Mouse (Mus musculus): ENCODE data around the gene Cygb. TPM values are rescaled to one million over a fixed set of nuclear protein-coding genes. Genes with fewer than 3 reads are reported as not detected.

Cygb gene
- polyA plus RNA-seq, 1 experiment from 2014 or later: 29.3 TPM

- H3K9me3 ChIP-seq (replicated peaks; ENCODE audit: control insufficient read depth, low read length, poor library complexity, severe bottlenecking): no peaks in the 10 kb centered on the region
- peaks cover 5% of the 10 kb centered on the region; the same call in 1 of the 2 replicates for H3K4me1 ChIP-seq (ENCODE audit: control insufficient read depth, insufficient read depth, low read length)
- peak overlapping the region; percentile 48 for H3K4me3 ChIP-seq (ENCODE audit: low read depth, low read length)
- H3K27ac ChIP-seq (ENCODE audit: low read length): no peak overlapping the region
- no peak for ATAC-seq
- H3K36me3 ChIP-seq (ENCODE audit: control insufficient read depth, insufficient read depth, low read length): no peaks in the 10 kb centered on the region
- WGBS: 16% methylated on average over 32 of the region's 42 CpGs
- peak overlapping the region; percentile 78 for H3K4me2 ChIP-seq (ENCODE audit: low read length)
- peaks cover 24% of the 10 kb centered on the region for H3K27me3 ChIP-seq (ENCODE audit: control insufficient read depth, insufficient read depth, low read depth, low read length)
- H3K9ac ChIP-seq (ENCODE audit: low read depth, low read length): peak overlapping the region; percentile 56
These were observed 29.8 kb downstream of the Cygb start for GRCm38 (mm10) chr11:116624131-116624832.

- Histone ChIP-seq H3K4me3 (ENCODE audit: low read depth, low read length) (peak overlapping the region; percentile 48), H3K9ac (ENCODE audit: low read depth, low read length) (peak overlapping the region; percentile 56), H3K27me3 (ENCODE audit: control insufficient read depth, insufficient read depth, low read depth, low read length) (peaks cover 24% of the 10 kb centered on the region), H3K9me3 (replicated peaks; ENCODE audit: control insufficient read depth, low read length, poor library complexity, severe bottlenecking) (no peaks in the 10 kb centered on the region), H3K27ac (ENCODE audit: low read length) (no peak overlapping the region), H3K4me1 (ENCODE audit: control insufficient read depth, insufficient read depth, low read length) (peaks cover 5% of the 10 kb centered on the region; the same call in 1 of the 2 replicates), H3K4me2 (ENCODE audit: low read length) (peak overlapping the region; percentile 78), H3K36me3 (ENCODE audit: control insufficient read depth, insufficient read depth, low read length) (no peaks in the 10 kb centered on the region)
- 7% methylated on average over 40 of the region's 40 CpGs for WGBS
- no peak for ATAC-seq
These were observed 30.6 kb downstream of the Cygb start for GRCm38 (mm10) chr11:116623281-116624124.

- Histone ChIP-seq H3K4me2 (ENCODE audit: low read length) (no peak overlapping the region), H3K4me3 (ENCODE audit: low read depth, low read length) (no peak overlapping the region), H3K9me3 (replicated peaks; ENCODE audit: control insufficient read depth, low read length, poor library complexity, severe bottlenecking) (no peaks in the 10 kb centered on the region), H3K36me3 (ENCODE audit: control insufficient read depth, insufficient read depth, low read length) (no peaks in the 10 kb centered on the region), H3K27me3 (ENCODE audit: control insufficient read depth, insufficient read depth, low read depth, low read length) (peaks cover 24% of the 10 kb centered on the region), H3K27ac (ENCODE audit: low read length) (no peak overlapping the region), H3K9ac (ENCODE audit: low read depth, low read length) (no peak overlapping the region), H3K4me1 (ENCODE audit: control insufficient read depth, insufficient read depth, low read length) (peaks cover 5% of the 10 kb centered on the region; the same call in 1 of the 2 replicates)
- no peak; the same call in 1 of the 2 replicates for ATAC-seq
- WGBS: 52% methylated on average over 6 of the region's 6 CpGs
These were observed 32.8 kb downstream of the Cygb start for GRCm38 (mm10) chr11:116621258-116621704.

- WGBS: 79% methylated on average over 10 of the region's 10 CpGs
- Histone ChIP-seq H3K9me3 (replicated peaks; ENCODE audit: control insufficient read depth, low read length, poor library complexity, severe bottlenecking) (no peaks in the 10 kb centered on the region), H3K9ac (ENCODE audit: low read depth, low read length) (no peak overlapping the region), H3K4me2 (ENCODE audit: low read length) (no peak overlapping the region), H3K4me3 (ENCODE audit: low read depth, low read length) (no peak overlapping the region), H3K27ac (ENCODE audit: low read length) (no peak overlapping the region), H3K36me3 (ENCODE audit: control insufficient read depth, insufficient read depth, low read length) (no peaks in the 10 kb centered on the region), H3K27me3 (ENCODE audit: control insufficient read depth, insufficient read depth, low read depth, low read length) (peaks cover 24% of the 10 kb centered on the region), H3K4me1 (ENCODE audit: control insufficient read depth, insufficient read depth, low read length) (peaks cover 5% of the 10 kb centered on the region; the same call in 1 of the 2 replicates)
- no peak for ATAC-seq
These were observed 33.4 kb downstream of the Cygb start for GRCm38 (mm10) chr11:116620559-116621253.

- ATAC-seq: no peak
- Histone ChIP-seq H3K27me3 (ENCODE audit: control insufficient read depth, insufficient read depth, low read depth, low read length) (peaks cover 20% of the 10 kb centered on the region), H3K4me1 (ENCODE audit: control insufficient read depth, insufficient read depth, low read length) (peaks cover 5% of the 10 kb centered on the region; the same call in 1 of the 2 replicates), H3K36me3 (ENCODE audit: control insufficient read depth, insufficient read depth, low read length) (no peaks in the 10 kb centered on the region), H3K4me2 (ENCODE audit: low read length) (no peak overlapping the region), H3K9ac (ENCODE audit: low read depth, low read length) (no peak overlapping the region), H3K4me3 (ENCODE audit: low read depth, low read length) (no peak overlapping the region), H3K9me3 (replicated peaks; ENCODE audit: control insufficient read depth, low read length, poor library complexity, severe bottlenecking) (no peaks in the 10 kb centered on the region), H3K27ac (ENCODE audit: low read length) (no peak overlapping the region)
- 37% methylated on average over 9 of the region's 9 CpGs for WGBS
These were observed 34.0 kb downstream of the Cygb start for GRCm38 (mm10) chr11:116620073-116620472.

- Histone ChIP-seq H3K4me2 (ENCODE audit: low read length) (no peak overlapping the region), H3K4me3 (ENCODE audit: low read depth, low read length) (no peak overlapping the region), H3K27ac (ENCODE audit: low read length) (no peak overlapping the region), H3K27me3 (ENCODE audit: control insufficient read depth, insufficient read depth, low read depth, low read length) (peaks cover 15% of the 10 kb centered on the region), H3K4me1 (ENCODE audit: control insufficient read depth, insufficient read depth, low read length) (peaks cover 2% of the 10 kb centered on the region; the same call in 1 of the 2 replicates), H3K36me3 (ENCODE audit: control insufficient read depth, insufficient read depth, low read length) (no peaks in the 10 kb centered on the region), H3K9me3 (replicated peaks; ENCODE audit: control insufficient read depth, low read length, poor library complexity, severe bottlenecking) (no peaks in the 10 kb centered on the region), H3K9ac (ENCODE audit: low read depth, low read length) (no peak overlapping the region)
- 76% methylated on average over 8 of the region's 8 CpGs for WGBS
- no peak for ATAC-seq
These were observed 34.6 kb downstream of the Cygb start for GRCm38 (mm10) chr11:116619561-116619960.

GRCm38 (mm10) chr11:116619156-116619555 lies 35.0 kb downstream of the Cygb start:
- H3K9me3 ChIP-seq (replicated peaks; ENCODE audit: control insufficient read depth, low read length, poor library complexity, severe bottlenecking): no peaks in the 10 kb centered on the region
- no peak overlapping the region for H3K4me2 ChIP-seq (ENCODE audit: low read length)
- H3K27me3 ChIP-seq (ENCODE audit: control insufficient read depth, insufficient read depth, low read depth, low read length): peaks cover 12% of the 10 kb centered on the region
- H3K4me1 ChIP-seq (ENCODE audit: control insufficient read depth, insufficient read depth, low read length): no peaks in the 10 kb centered on the region
- no peak overlapping the region for H3K4me3 ChIP-seq (ENCODE audit: low read depth, low read length)
- H3K36me3 ChIP-seq (ENCODE audit: control insufficient read depth, insufficient read depth, low read length): no peaks in the 10 kb centered on the region
- H3K9ac ChIP-seq (ENCODE audit: low read depth, low read length): no peak overlapping the region
- no peak for ATAC-seq
- no peak overlapping the region for H3K27ac ChIP-seq (ENCODE audit: low read length)
- WGBS: 88% methylated on average over 7 of the region's 7 CpGs

GRCm38 (mm10) chr11:116618666-116619065 lies 35.4 kb downstream of the Cygb start:
- H3K36me3 ChIP-seq (ENCODE audit: control insufficient read depth, insufficient read depth, low read length): no peaks in the 10 kb centered on the region
- H3K9ac ChIP-seq (ENCODE audit: low read depth, low read length): no peak overlapping the region

More at GRCm38 (mm10) chr11:116618666-116619065, 35.4 kb downstream of the Cygb start:
- Histone ChIP-seq H3K27ac (ENCODE audit: low read length) (no peak overlapping the region), H3K27me3 (ENCODE audit: control insufficient read depth, insufficient read depth, low read depth, low read length) (peaks cover 8% of the 10 kb centered on the region), H3K4me2 (ENCODE audit: low read length) (no peak overlapping the region), H3K4me1 (ENCODE audit: control insufficient read depth, insufficient read depth, low read length) (no peaks in the 10 kb centered on the region), H3K4me3 (ENCODE audit: low read depth, low read length) (no peak overlapping the region), H3K9me3 (replicated peaks; ENCODE audit: control insufficient read depth, low read length, poor library complexity, severe bottlenecking) (no peaks in the 10 kb centered on the region)
- 88% methylated on average over 7 of the region's 7 CpGs for WGBS
- no peak for ATAC-seq

All from midbrain, embryonic 16.5 days (tissue).